Mouse (Mus musculus): ENCODE data around the gene Parvb. TPM values are rescaled to one million over a fixed set of nuclear protein-coding genes. Genes with fewer than 3 reads are reported as not detected.

Gene Parvb
- polyA plus RNA-seq, 1 experiment = 103 TPM

DNA sequence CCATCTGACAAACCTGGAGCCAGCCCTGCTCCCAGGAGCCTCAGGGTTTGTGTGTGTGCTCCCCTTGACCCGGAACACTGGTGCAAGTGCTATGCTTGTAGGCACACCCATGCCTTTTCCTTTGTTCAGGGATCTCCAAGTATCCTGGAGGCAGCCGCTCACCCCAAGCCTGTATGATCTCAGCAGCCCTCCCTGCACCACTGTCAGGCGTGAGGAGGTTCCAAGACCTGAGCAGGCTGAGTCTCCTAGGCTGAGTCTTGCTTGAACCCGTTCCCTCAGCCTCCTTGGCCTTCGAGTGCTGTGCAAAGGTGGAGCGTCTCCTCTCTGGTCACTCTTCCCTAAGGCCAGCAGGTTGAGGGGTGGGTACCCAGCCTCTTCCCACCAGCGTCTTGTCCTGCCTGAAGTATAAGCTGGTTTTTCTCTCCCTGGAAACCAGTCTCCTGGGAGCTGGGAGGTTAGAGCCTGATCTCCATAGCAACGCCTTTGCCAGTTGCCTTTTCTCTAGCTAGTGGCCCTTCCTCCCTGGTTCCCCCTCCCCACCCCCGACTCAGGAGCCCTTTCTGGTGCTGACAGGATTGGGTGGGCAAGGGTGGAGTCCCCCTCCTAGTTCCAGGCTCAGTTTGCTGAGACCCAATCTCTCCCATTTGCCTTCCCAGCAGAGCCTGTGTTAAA lies 68.0 kb downstream of the Parvb start:
- H3K4me3 ChIP-seq (ENCODE audit: insufficient read depth, poor library complexity, severe bottlenecking) = no peak overlapping the region
- peaks cover 7% of the 10 kb centered on the region for H3K79me2 ChIP-seq (ENCODE audit: control insufficient read depth, insufficient read depth)
- peaks cover 68% of the 10 kb centered on the region for H3K36me3 ChIP-seq (ENCODE audit: control insufficient read depth, insufficient read depth)
- no peak overlapping the region for H3ac ChIP-seq (ENCODE audit: control insufficient read depth, insufficient read length, low read depth)
- no peaks in the 10 kb centered on the region for H3K79me3 ChIP-seq (ENCODE audit: low read depth)
- TF ChIP-seq MYOD1 (IDR thresholded peaks at IDR 0.05; ENCODE audit: control insufficient read depth, insufficient read length, low read depth) (no peak), USF1 (IDR thresholded peaks at IDR 0.05; ENCODE audit: low read depth) (no peak), MYOG (IDR thresholded peaks at IDR 0.05; ENCODE audit: control insufficient read depth, extremely low read depth, insufficient read length) (no peak), CTCF (IDR thresholded peaks at IDR 0.05; ENCODE audit: control insufficient read depth, insufficient read depth, insufficient read length) (no peak), CEBPB (IDR thresholded peaks at IDR 0.05; ENCODE audit: low read depth) (no peak), MAX (IDR thresholded peaks at IDR 0.05) (no peak), FOSL1 (IDR thresholded peaks at IDR 0.05; ENCODE audit: insufficient read depth, low read length, poor library complexity, severe bottlenecking) (no peak)
- no peaks in the 10 kb centered on the region for H3K27me3 ChIP-seq (ENCODE audit: control insufficient read depth, insufficient read depth, insufficient read length)

- Histone ChIP-seq H3K27me3 (ENCODE audit: control insufficient read depth, insufficient read depth, insufficient read length) (no peaks in the 10 kb centered on the region), H3K79me3 (ENCODE audit: low read depth) (no peaks in the 10 kb centered on the region)
- TF ChIP-seq CTCF (IDR thresholded peaks at IDR 0.05; ENCODE audit: control insufficient read depth, insufficient read depth, insufficient read length) (no peak), MAX (IDR thresholded peaks at IDR 0.05) (no peak), MYOD1 (IDR thresholded peaks at IDR 0.05; ENCODE audit: control insufficient read depth, insufficient read length, low read depth) (no peak), USF1 (IDR thresholded peaks at IDR 0.05; ENCODE audit: low read depth) (no peak), FOSL1 (IDR thresholded peaks at IDR 0.05; ENCODE audit: insufficient read depth, low read length, poor library complexity, severe bottlenecking) (no peak), MYOG (IDR thresholded peaks at IDR 0.05; ENCODE audit: control insufficient read depth, extremely low read depth, insufficient read length) (no peak), CEBPB (IDR thresholded peaks at IDR 0.05; ENCODE audit: low read depth) (no peak)
These were observed 68.7 kb downstream of the Parvb start for GRCm38 (mm10) chr15:84300591-84300990.

GRCm38 (mm10) chr15:84301026-84301425 lies 69.2 kb downstream of the Parvb start:
- Histone ChIP-seq H3K79me3 (ENCODE audit: low read depth) (no peaks in the 10 kb centered on the region), H3ac (ENCODE audit: control insufficient read depth, insufficient read length, low read depth) (no peak overlapping the region), H3K27me3 (ENCODE audit: control insufficient read depth, insufficient read depth, insufficient read length) (no peaks in the 10 kb centered on the region), H3K4me3 (ENCODE audit: insufficient read depth, poor library complexity, severe bottlenecking) (no peak overlapping the region), H3K79me2 (ENCODE audit: control insufficient read depth, insufficient read depth) (peaks cover 7% of the 10 kb centered on the region), H3K36me3 (ENCODE audit: control insufficient read depth, insufficient read depth) (peaks cover 69% of the 10 kb centered on the region)
- no peak for TF ChIP-seq MYOG (IDR thresholded peaks at IDR 0.05; ENCODE audit: control insufficient read depth, extremely low read depth, insufficient read length)

More at GRCm38 (mm10) chr15:84300591-84300990, 68.7 kb downstream of the Parvb start:
- Histone ChIP-seq H3K36me3 (ENCODE audit: control insufficient read depth, insufficient read depth) (peaks cover 70% of the 10 kb centered on the region), H3ac (ENCODE audit: control insufficient read depth, insufficient read length, low read depth) (no peak overlapping the region), H3K4me3 (ENCODE audit: insufficient read depth, poor library complexity, severe bottlenecking) (no peak overlapping the region), H3K79me2 (ENCODE audit: control insufficient read depth, insufficient read depth) (peaks cover 7% of the 10 kb centered on the region)

- TF ChIP-seq MYOG (IDR thresholded peaks at IDR 0.05; ENCODE audit: control insufficient read depth, extremely low read depth, insufficient read length) = no peak
- no peak for TF ChIP-seq MYOD1 (IDR thresholded peaks at IDR 0.05; ENCODE audit: control insufficient read depth, insufficient read length, low read depth)
- TF ChIP-seq FOSL1 (IDR thresholded peaks at IDR 0.05; ENCODE audit: insufficient read depth, low read length, poor library complexity, severe bottlenecking) = no peak
- no peak for TF ChIP-seq CTCF (IDR thresholded peaks at IDR 0.05; ENCODE audit: control insufficient read depth, insufficient read depth, insufficient read length)
- TF ChIP-seq CEBPB (IDR thresholded peaks at IDR 0.05; ENCODE audit: low read depth) = no peak
- TF ChIP-seq USF1 (IDR thresholded peaks at IDR 0.05; ENCODE audit: low read depth) = no peak
These were observed 70.0 kb downstream of the Parvb start for GRCm38 (mm10) chr15:84301641-84302420.

DNA sequence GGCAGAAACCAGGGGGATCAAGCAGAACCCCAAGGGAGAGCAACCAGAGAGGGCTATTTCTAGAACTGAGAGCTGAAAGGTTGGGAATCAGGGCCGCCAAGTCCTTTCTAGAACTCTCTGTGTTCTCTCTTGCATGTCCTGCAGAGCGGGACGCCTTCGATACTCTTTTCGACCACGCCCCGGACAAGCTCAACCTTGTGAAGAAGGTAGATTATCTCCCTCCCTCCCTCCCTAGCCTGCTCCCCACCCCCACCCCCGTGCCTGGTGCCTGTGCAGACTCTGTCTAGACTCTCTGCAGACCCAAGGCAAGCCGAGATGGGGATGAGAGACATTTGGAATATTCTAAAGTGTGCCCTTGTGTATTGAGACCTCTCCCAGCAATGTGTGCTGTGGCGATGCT lies 71.4 kb downstream of the Parvb start:
- H3K79me3 ChIP-seq (ENCODE audit: low read depth) = no peaks in the 10 kb centered on the region
- H3K4me3 ChIP-seq (ENCODE audit: insufficient read depth, poor library complexity, severe bottlenecking) = no peak overlapping the region
- H3K79me2 ChIP-seq (ENCODE audit: control insufficient read depth, insufficient read depth) = no peaks in the 10 kb centered on the region
- peaks cover 73% of the 10 kb centered on the region for H3K36me3 ChIP-seq (ENCODE audit: control insufficient read depth, insufficient read depth)
- H3K27me3 ChIP-seq (ENCODE audit: control insufficient read depth, insufficient read depth, insufficient read length) = no peaks in the 10 kb centered on the region
- no peak for TF ChIP-seq MYOD1 (IDR thresholded peaks at IDR 0.05; ENCODE audit: control insufficient read depth, insufficient read length, low read depth)
- TF ChIP-seq USF1 (IDR thresholded peaks at IDR 0.05; ENCODE audit: low read depth) = no peak
- no peak for TF ChIP-seq MYOG (IDR thresholded peaks at IDR 0.05; ENCODE audit: control insufficient read depth, extremely low read depth, insufficient read length)
- TF ChIP-seq CTCF (IDR thresholded peaks at IDR 0.05; ENCODE audit: control insufficient read depth, insufficient read depth, insufficient read length) = no peak
- no peak for TF ChIP-seq MAX (IDR thresholded peaks at IDR 0.05)
- no peak for TF ChIP-seq FOSL1 (IDR thresholded peaks at IDR 0.05; ENCODE audit: insufficient read depth, low read length, poor library complexity, severe bottlenecking)
- no peak for TF ChIP-seq CEBPB (IDR thresholded peaks at IDR 0.05; ENCODE audit: low read depth)
- H3ac ChIP-seq (ENCODE audit: control insufficient read depth, insufficient read length, low read depth) = no peak overlapping the region

More at GRCm38 (mm10) chr15:84301641-84302420, 70.0 kb downstream of the Parvb start:
- H3ac ChIP-seq (ENCODE audit: control insufficient read depth, insufficient read length, low read depth) = no peak overlapping the region
- no peaks in the 10 kb centered on the region for H3K27me3 ChIP-seq (ENCODE audit: control insufficient read depth, insufficient read depth, insufficient read length)
- H3K36me3 ChIP-seq (ENCODE audit: control insufficient read depth, insufficient read depth) = peaks cover 64% of the 10 kb centered on the region
- H3K79me2 ChIP-seq (ENCODE audit: control insufficient read depth, insufficient read depth) = peaks cover under 1% of the 10 kb centered on the region
- H3K4me3 ChIP-seq (ENCODE audit: insufficient read depth, poor library complexity, severe bottlenecking) = no peak overlapping the region
- no peaks in the 10 kb centered on the region for H3K79me3 ChIP-seq (ENCODE audit: low read depth)

All from C2C12 (cell line).